Mouse (Mus musculus) kidney, adult 2 months (tissue): ENCODE measurements around the gene Krtap29-1.

ENCODE experiments used
- CTCF ChIP-seq: fragments of 200-500 bp; conservative IDR thresholded peaks from 2 replicates; pipeline ENCODE4 v1.5.1; 2011; ENCODE audit warnings: low read depth, mild to moderate bottlenecking, control low read depth, low read length, moderate library complexity, mixed read lengths; ENCODE audit not compliant: insufficient read depth, insufficient read length
- POLR2A ChIP-seq: fragments of 200-500 bp; IDR thresholded peaks from one replicate; pipeline ENCODE4 v1.6.1; 2011; ENCODE audit warnings: low read depth, low read length, control low read depth

GRCm38 (mm10) chr11:99990571-99990970, 11.7 kb upstream of the Krtap29-1 start:
- TF ChIP-seq CTCF (no peak), POLR2A (no peak)
